Mouse (Mus musculus) olfactory bulb, adult 2 months (tissue): ENCODE data around the gene Celf2. TPM values are rescaled to one million over a fixed set of nuclear protein-coding genes. Genes with fewer than 3 reads are reported as not detected.

Source experiments
- H3K27ac ChIP-seq: fragments of 200-500 bp; 2 replicates; pipeline ENCODE4 v1.5.1; 2012; ENCODE audit warnings: low read depth, low read length; ENCODE audit not compliant: insufficient read depth
- H3K4me1 ChIP-seq: fragments of 200-500 bp; 2 replicates; pipeline ENCODE4 v1.6.1; 2012; ENCODE audit warnings: low read length; ENCODE audit not compliant: control insufficient read depth, insufficient read depth
- H3K4me3 ChIP-seq: fragments of 200-500 bp; 2 replicates; pipeline ENCODE4 v1.5.1; 2012; ENCODE audit warnings: mild to moderate bottlenecking, low read depth, low read length, moderate library complexity; ENCODE audit not compliant: insufficient read depth
- CTCF ChIP-seq: fragments of 200-500 bp; IDR thresholded peaks from 2 replicates; pipeline ENCODE4 v1.5.1; 2012; ENCODE audit warnings: low read depth, mild to moderate bottlenecking, low read length, moderate library complexity; ENCODE audit not compliant: insufficient read depth
- POLR2A ChIP-seq: fragments of 200-500 bp; IDR thresholded peaks from 2 replicates; pipeline ENCODE4 v1.6.1; 2012; ENCODE audit warnings: mild to moderate bottlenecking, low read depth, low read length, moderate library complexity; ENCODE audit not compliant: insufficient read depth
- WGBS: fragments of 180-500 bp; shearing (Covaris S2); methylation state at CpG from one replicate; pipeline ENCODE4 v1.1.7; 2018; 5-methylcytosine and 5-hydroxymethylcytosine counted together
- polyA plus RNA-seq: library from polyadenylated mRNA; stranded (reverse); fragments of >200 nt; gene quantifications from 2 replicates; pipeline ENCODE4 v1.2.4, GENCODE M21; 2012; ENCODE audit warnings: low replicate concordance; ENCODE audit not compliant: missing spikeins, insufficient read depth, insufficient read length

Gene Celf2
- polyA plus RNA-seq, 1 experiment, result 447 TPM

GRCm38 (mm10) chr2:6705929-6706739 lies 803.2 kb downstream of the Celf2 start:
- no peak for TF ChIP-seq POLR2A
- no peak overlapping the region for H3K27ac ChIP-seq
- H3K4me1 ChIP-seq, result peaks cover 8% of the 10 kb centered on the region
- no peak overlapping the region for H3K4me3 ChIP-seq
- 60% methylated on average over 11 of the region's 11 CpGs for WGBS

- WGBS, result 12% methylated on average over 7 of the region's 7 CpGs
- TF ChIP-seq POLR2A (no peak), CTCF (no peak)
- peaks cover 8% of the 10 kb centered on the region for H3K4me1 ChIP-seq
- H3K4me3 ChIP-seq, result no peak overlapping the region
- H3K27ac ChIP-seq, result no peak overlapping the region
Measured at GRCm38 (mm10) chr2:6705475-6705874, 803.9 kb downstream of the Celf2 start.

- Histone ChIP-seq H3K27ac (no peak overlapping the region), H3K4me1 (peaks cover 8% of the 10 kb centered on the region), H3K4me3 (no peak overlapping the region)
- 67% methylated on average over 1 of the region's 1 CpGs for WGBS
- TF ChIP-seq POLR2A (no peak), CTCF (no peak)
Measured at GRCm38 (mm10) chr2:6704804-6705203, 804.6 kb downstream of the Celf2 start.

- Histone ChIP-seq H3K4me1 (peaks cover 8% of the 10 kb centered on the region), H3K4me3 (no peak overlapping the region), H3K27ac (no peak overlapping the region)
- 65% methylated on average over 7 of the region's 7 CpGs for WGBS
- TF ChIP-seq CTCF, result no peak
- no peak for TF ChIP-seq POLR2A
Measured at GRCm38 (mm10) chr2:6704342-6704741, 805.0 kb downstream of the Celf2 start.

GRCm38 (mm10) chr2:6696326-6696725 lies 813.0 kb downstream of the Celf2 start:
- no peak overlapping the region for H3K4me3 ChIP-seq
- peaks cover 6% of the 10 kb centered on the region for H3K4me1 ChIP-seq
- H3K27ac ChIP-seq, result no peak overlapping the region
- TF ChIP-seq CTCF (no peak), POLR2A (no peak)
- WGBS, result 73% methylated on average over 1 of the region's 1 CpGs

- H3K4me3 ChIP-seq, result no peak overlapping the region
- TF ChIP-seq POLR2A (no peak), CTCF (no peak)
- peaks cover 6% of the 10 kb centered on the region for H3K4me1 ChIP-seq
- WGBS, result 35% methylated on average over 4 of the region's 4 CpGs
- no peak overlapping the region for H3K27ac ChIP-seq
Measured at GRCm38 (mm10) chr2:6695353-6695951, 813.9 kb downstream of the Celf2 start.

GRCm38 (mm10) chr2:6689689-6690088 lies 819.7 kb downstream of the Celf2 start:
- TF ChIP-seq CTCF (no peak), POLR2A (no peak)
- Histone ChIP-seq H3K4me3 (no peak overlapping the region), H3K4me1 (peaks cover 4% of the 10 kb centered on the region), H3K27ac (no peak overlapping the region)
- WGBS, result 46% methylated on average over 2 of the region's 2 CpGs

GRCm38 (mm10) chr2:6678231-6678630 lies 831.1 kb downstream of the Celf2 start:
- Histone ChIP-seq H3K4me1 (peaks cover 3% of the 10 kb centered on the region; the same call in 1 of the 2 replicates), H3K4me3 (no peak overlapping the region), H3K27ac (no peak overlapping the region)
- TF ChIP-seq CTCF, result no peak
- TF ChIP-seq POLR2A, result no peak
- WGBS, result 100% methylated on average over 1 of the region's 1 CpGs

DNA sequence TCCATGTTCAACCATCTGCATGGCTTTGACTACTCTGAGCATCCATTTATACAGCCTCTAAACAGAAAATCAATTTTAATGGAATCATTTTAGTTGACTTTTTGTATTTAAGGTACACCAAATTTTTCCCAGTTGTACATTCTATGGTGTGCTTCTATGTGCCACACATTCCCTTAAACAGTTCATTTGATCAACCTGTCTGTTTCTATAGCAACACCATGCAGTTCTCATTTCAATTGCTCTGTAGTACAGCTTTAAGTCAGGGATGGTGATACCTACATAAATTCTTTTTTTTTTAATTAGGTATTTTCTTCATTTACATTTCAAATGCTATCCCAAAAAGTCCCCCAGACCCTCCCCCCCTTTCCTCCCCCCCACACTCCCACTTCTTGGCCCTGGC lies 831.9 kb downstream of the Celf2 start:
- TF ChIP-seq POLR2A (no peak), CTCF (no peak)
- Histone ChIP-seq H3K27ac (no peak overlapping the region), H3K4me1 (peaks cover 3% of the 10 kb centered on the region; the same call in 1 of the 2 replicates), H3K4me3 (no peak overlapping the region)
